Comparison of ENCODE assay signal across 9 mouse cellular contexts in genomic region chr17:83959159-83959848, GRCm38 (mm10).
DNase-seq lines count a peak whose midpoint lies in the region; ATAC-seq and TF ChIP-seq lines count a peak whose summit lies in the region.
"Had no signal": no experiment of that assay in that cellular context is flagged by ENCODE, and none has a peak within 500 bp of the region (broad histone marks: within the 10 kb centered on the region; RNA-seq: fewer than 3 reads in every experiment).

No protein-coding gene starts in this region.

- H3K79me2 ChIP-seq in liver, adult 2 months (ENCODE audit: control insufficient read depth, insufficient read depth, low read length) = no peaks in the 10 kb centered on the region

- H3K9ac ChIP-seq in liver, adult 2 months (ENCODE audit: low read depth, low read length) = 0 out of 2 replicates have a peak overlapping the region, but pooled peaks have one; percentile 23
- no peak overlapping the region for H3K9ac ChIP-seq in embryonic facial prominence, embryonic 15.5 days
- no peak overlapping the region for H3K9ac ChIP-seq in kidney, postnatal 0 days (ENCODE audit: low read depth, low read length)
- H3K9ac ChIP-seq in neural tube, embryonic 14.5 days (replicated peaks; ENCODE audit: low read depth, low read length) = no peak overlapping the region
- H3K9ac ChIP-seq: forebrain, embryonic 13.5 days had no signal

- no peaks in the 10 kb centered on the region for H3K27me3 ChIP-seq in liver, adult 2 months (ENCODE audit: control insufficient read depth, insufficient read depth, low read length)
- no peaks in the 10 kb centered on the region for H3K27me3 ChIP-seq in embryonic facial prominence, embryonic 15.5 days
- no peaks in the 10 kb centered on the region for H3K27me3 ChIP-seq in kidney, postnatal 0 days (ENCODE audit: insufficient read depth, low read length)
- no peaks in the 10 kb centered on the region for H3K27me3 ChIP-seq in neural tube, embryonic 14.5 days (ENCODE audit: control insufficient read depth, insufficient read depth, low read length)

- 53% methylated on average over 9 of the region's 9 CpGs for WGBS in liver, adult 2 months
- WGBS in embryonic facial prominence, embryonic 15.5 days = 47% methylated on average over 9 of the region's 9 CpGs
- 46% methylated on average over 9 of the region's 9 CpGs for WGBS in kidney, postnatal 0 days
- 35% methylated on average over 9 of the region's 9 CpGs for WGBS in neural tube, embryonic 14.5 days

- H3K4me2 ChIP-seq in embryonic facial prominence, embryonic 15.5 days (replicated peaks) = no peak overlapping the region
- no peak overlapping the region for H3K4me2 ChIP-seq in kidney, postnatal 0 days (ENCODE audit: low read length)
- H3K4me2 ChIP-seq in neural tube, embryonic 14.5 days (ENCODE audit: low read depth, low read length) = no peak overlapping the region
- H3K4me2 ChIP-seq: forebrain, embryonic 13.5 days had no signal

- no peak overlapping the region for H3K4me3 ChIP-seq in liver, adult 2 months (ENCODE audit: insufficient read depth, low read depth, low read length)
- no peak overlapping the region for H3K4me3 ChIP-seq in embryonic facial prominence, embryonic 15.5 days (replicated peaks)
- no peak overlapping the region for H3K4me3 ChIP-seq in kidney, postnatal 0 days (replicated peaks; ENCODE audit: low read depth, low read length)
- H3K4me3 ChIP-seq in neural tube, embryonic 14.5 days (ENCODE audit: low read depth, low read length) = no peak overlapping the region
- H3K4me3 ChIP-seq: forebrain, embryonic 13.5 days had no signal

- H3K4me1 ChIP-seq in liver, adult 2 months (ENCODE audit: control insufficient read depth, insufficient read depth, low read length) = 0 out of 2 replicates have a peak, but pooled peaks cover 5% of the 10 kb centered on the region
- H3K4me1 ChIP-seq in embryonic facial prominence, embryonic 15.5 days = peaks cover 76% of the 10 kb centered on the region
- H3K4me1 ChIP-seq in kidney, postnatal 0 days (replicated peaks; ENCODE audit: insufficient read depth, low read length) = peaks cover 63% of the 10 kb centered on the region
- peaks cover 17% of the 10 kb centered on the region; the same call in 1 of the 2 replicates for H3K4me1 ChIP-seq in neural tube, embryonic 14.5 days (ENCODE audit: control insufficient read depth, insufficient read depth, low read length)

- DNase-seq in liver, adult 2 months (ENCODE audit: extremely low read depth, low read depth, low spot score) = no peak
- no peak for DNase-seq in liver
- peak; percentile 76 for DNase-seq in kidney, postnatal 0 days (ENCODE audit: low spot score)
- DNase-seq in T-cell, adult 2 months (ENCODE audit: low spot score) = no peak
- DNase-seq in adrenal gland, adult 8-10 months = no peak
- DNase-seq: cerebellum, adult 18-20 months had no signal

- peak overlapping the region; percentile 52; the same call in 1 of the 2 replicates for H3K27ac ChIP-seq in liver, adult 2 months (replicated peaks; ENCODE audit: insufficient read depth, low read depth, low read length)
- peak overlapping the region; percentile 23 for H3K27ac ChIP-seq in embryonic facial prominence, embryonic 15.5 days (replicated peaks)
- H3K27ac ChIP-seq in kidney, postnatal 0 days = peak overlapping the region; percentile 97
- H3K27ac ChIP-seq in neural tube, embryonic 14.5 days (ENCODE audit: low read depth, low read length) = no peak overlapping the region
- H3K27ac ChIP-seq: forebrain, embryonic 13.5 days had no signal

- H3K36me3 ChIP-seq in liver, adult 2 months (ENCODE audit: control insufficient read depth, insufficient read depth, low read length) = no peaks in the 10 kb centered on the region
- H3K36me3 ChIP-seq in embryonic facial prominence, embryonic 15.5 days = no peaks in the 10 kb centered on the region
- no peaks in the 10 kb centered on the region for H3K36me3 ChIP-seq in kidney, postnatal 0 days (ENCODE audit: insufficient read depth, low read length)
- H3K36me3 ChIP-seq in neural tube, embryonic 14.5 days (ENCODE audit: control insufficient read depth, insufficient read depth, low read length) = no peaks in the 10 kb centered on the region

- TF ChIP-seq POLR2A in liver, adult 2 months (IDR thresholded peaks at IDR 0.05; ENCODE audit: extremely low read depth, insufficient read depth, low read length) = no peak

- H3K9me3 ChIP-seq in embryonic facial prominence, embryonic 15.5 days (replicated peaks) = no peaks in the 10 kb centered on the region
- no peaks in the 10 kb centered on the region for H3K9me3 ChIP-seq in kidney, postnatal 0 days (replicated peaks; ENCODE audit: low read length)
- no peaks in the 10 kb centered on the region for H3K9me3 ChIP-seq in neural tube, embryonic 14.5 days (ENCODE audit: control insufficient read depth, low read length)
- H3K9me3 ChIP-seq: forebrain, embryonic 13.5 days had no signal

- no peak for TF ChIP-seq CTCF in liver, adult 2 months (IDR thresholded peaks at IDR 0.05; ENCODE audit: low read depth, low read length)
- no peak for TF ChIP-seq CTCF in kidney, postnatal 0 days (IDR thresholded peaks at IDR 0.05; ENCODE audit: low read depth)

- ATAC-seq in embryonic facial prominence, embryonic 15.5 days (ENCODE audit: insufficient number of reproducible peaks, low FRiP score, low TSS enrichment, low read depth) = no peak
- no peak for ATAC-seq in kidney, postnatal 0 days (replicated peaks; ENCODE audit: low FRiP score, low read depth)
- peak; percentile 34; the same call in 1 of the 2 replicates for ATAC-seq in neural tube, embryonic 14.5 days (ENCODE audit: low read depth)
- ATAC-seq: forebrain, embryonic 13.5 days had no signal
